8 mouse cellular contexts compared by ENCODE assay signal in genomic region chr11:50290486-50291225, GRCm38 (mm10). TPM values are rescaled to one million over a fixed set of nuclear protein-coding genes. Genes with fewer than 3 reads are reported as not detected.
DNase-seq lines count a peak whose midpoint lies in the region; ATAC-seq and TF ChIP-seq lines count a peak whose summit lies in the region.

No protein-coding gene starts in this region.

- TF ChIP-seq CTCF in C2C12 (IDR thresholded peaks at IDR 0.05; ENCODE audit: control insufficient read depth, insufficient read depth, insufficient read length) = no peak

- H3K27ac ChIP-seq in forebrain, embryonic 16.5 days (ENCODE audit: low read length) = peak overlapping the region; percentile 97; the same call in 1 of the 2 replicates
- peak overlapping the region; percentile 98 for H3K27ac ChIP-seq in limb, embryonic 12.5 days
- H3K27ac ChIP-seq in stomach, embryonic 14.5 days (ENCODE audit: low read length) = peak overlapping the region; percentile 99

- H3K4me1 ChIP-seq in forebrain, embryonic 16.5 days (replicated peaks; ENCODE audit: control insufficient read depth, insufficient read depth, low read length) = peaks cover 24% of the 10 kb centered on the region
- H3K4me1 ChIP-seq in limb, embryonic 12.5 days (replicated peaks) = peaks cover 18% of the 10 kb centered on the region; the same call in 1 of the 2 replicates
- H3K4me1 ChIP-seq in stomach, embryonic 14.5 days (ENCODE audit: control insufficient read depth, insufficient read depth, low read length) = peaks cover 7% of the 10 kb centered on the region; the same call in 1 of the 2 replicates

- H3K9ac ChIP-seq in forebrain, embryonic 16.5 days (replicated peaks; ENCODE audit: low read depth, low read length) = peak overlapping the region; percentile 96
- peak overlapping the region; percentile 99 for H3K9ac ChIP-seq in limb, embryonic 12.5 days (replicated peaks)
- peak overlapping the region; percentile 98 for H3K9ac ChIP-seq in stomach, embryonic 14.5 days (replicated peaks; ENCODE audit: low read depth, low read length)

- no peak for ATAC-seq in forebrain, embryonic 16.5 days
- no peak for ATAC-seq in limb, embryonic 12.5 days (ENCODE audit: insufficient number of reproducible peaks, insufficient read depth, low FRiP score, low TSS enrichment, low read depth)
- ATAC-seq in stomach, embryonic 14.5 days (ENCODE audit: insufficient number of reproducible peaks, insufficient read depth, low FRiP score, low read depth) = no peak

- H3K4me3 ChIP-seq in C2C12 (ENCODE audit: insufficient read depth, poor library complexity, severe bottlenecking) = peak overlapping the region; percentile 85
- peak overlapping the region; percentile 95 for H3K4me3 ChIP-seq in forebrain, embryonic 16.5 days (replicated peaks; ENCODE audit: low read length)
- peak overlapping the region; percentile 97 for H3K4me3 ChIP-seq in limb, embryonic 12.5 days (replicated peaks)
- H3K4me3 ChIP-seq in stomach, embryonic 14.5 days (ENCODE audit: low read depth, low read length) = peak overlapping the region; percentile 95

- H3K27me3 ChIP-seq in C2C12 (ENCODE audit: control insufficient read depth, insufficient read depth, insufficient read length) = no peaks in the 10 kb centered on the region
- H3K27me3 ChIP-seq in forebrain, embryonic 16.5 days (replicated peaks; ENCODE audit: control insufficient read depth, insufficient read depth, low read length) = no peaks in the 10 kb centered on the region
- no peaks in the 10 kb centered on the region for H3K27me3 ChIP-seq in limb, embryonic 12.5 days
- no peaks in the 10 kb centered on the region for H3K27me3 ChIP-seq in stomach, embryonic 14.5 days (ENCODE audit: control insufficient read depth, insufficient read depth, low read length)

- 9% methylated on average over 20 of the region's 20 CpGs for WGBS in forebrain, embryonic 16.5 days
- 6% methylated on average over 20 of the region's 20 CpGs for WGBS in limb, embryonic 12.5 days
- 13% methylated on average over 20 of the region's 20 CpGs for WGBS in stomach, embryonic 14.5 days

- peaks cover 69% of the 10 kb centered on the region for H3K36me3 ChIP-seq in C2C12 (ENCODE audit: control insufficient read depth, insufficient read depth)
- peaks cover 5% of the 10 kb centered on the region for H3K36me3 ChIP-seq in forebrain, embryonic 16.5 days (ENCODE audit: control insufficient read depth, insufficient read depth)
- H3K36me3 ChIP-seq in limb, embryonic 12.5 days = peaks cover 59% of the 10 kb centered on the region
- H3K36me3 ChIP-seq in stomach, embryonic 14.5 days (ENCODE audit: control insufficient read depth, insufficient read depth, low read length) = peaks cover 29% of the 10 kb centered on the region

- peaks cover 64% of the 10 kb centered on the region for H3K79me2 ChIP-seq in C2C12 (ENCODE audit: control insufficient read depth, insufficient read depth)

- no peaks in the 10 kb centered on the region for H3K9me3 ChIP-seq in forebrain, embryonic 16.5 days (ENCODE audit: control insufficient read depth, low read length)
- H3K9me3 ChIP-seq in limb, embryonic 12.5 days = no peaks in the 10 kb centered on the region
- H3K9me3 ChIP-seq in stomach, embryonic 14.5 days (ENCODE audit: control insufficient read depth, low read depth, low read length) = no peaks in the 10 kb centered on the region

- peak; percentile 34 for DNase-seq in adrenal gland, postnatal 14 days
- no peak for DNase-seq in adrenal gland, postnatal 4 days (ENCODE audit: low spot score in 2 of 2)
- DNase-seq in layer of hippocampus, postnatal 14 days (ENCODE audit: low spot score in 2 of 2) = no peak
- DNase-seq in spleen, postnatal 14 days (ENCODE audit: low spot score in 2 of 2) = no peak

- H3K4me2 ChIP-seq in forebrain, embryonic 16.5 days (ENCODE audit: low read length) = peak overlapping the region; percentile 89
- peak overlapping the region; percentile 72 for H3K4me2 ChIP-seq in limb, embryonic 12.5 days
- peak overlapping the region; percentile 84 for H3K4me2 ChIP-seq in stomach, embryonic 14.5 days (replicated peaks; ENCODE audit: low read depth, low read length)

- H3ac ChIP-seq in C2C12 (ENCODE audit: control insufficient read depth, insufficient read length, low read depth) = peak overlapping the region; percentile 20

- peaks cover 58% of the 10 kb centered on the region for H3K79me3 ChIP-seq in C2C12 (ENCODE audit: low read depth)

TF ChIP-seq in C2C12, 6 proteins besides CTCF, POLR2A, EP300 and RAD21:
- TF ChIP-seq CEBPB (IDR thresholded peaks at IDR 0.05; ENCODE audit: low read depth) (no peak), FOSL1 (IDR thresholded peaks at IDR 0.05; ENCODE audit: insufficient read depth, low read length, poor library complexity, severe bottlenecking) (no peak), MYOG (IDR thresholded peaks at IDR 0.05; ENCODE audit: control insufficient read depth, extremely low read depth, insufficient read length) (no peak)
TF ChIP-seq in C2C12: peak in this region for 0.

RNA-seq across cellular contexts. Expression of gene Maml1, which starts 1.5 kb away (rescaled TPM):
- 24.0 and 25.1 TPM in 2 replicates for total RNA-seq in adrenal gland, postnatal 14 days (2021)
- total RNA-seq in adrenal gland, postnatal 4 days (2021) = 10 to 100 TPM; 34.4 to 36.7 TPM
- 14.8 TPM for polyA plus RNA-seq in C2C12 (2012; fragmentation: generic; extraction: Trizol)
- 3.9 and 4.3 TPM in 2 replicates for polyA plus RNA-seq in forebrain, embryonic 16.5 days (2015; fragmentation: Nextera tagmentation; extraction: Ambion mirVana)
- polyA plus RNA-seq in limb, embryonic 12.5 days (2016; fragmentation: Nextera tagmentation; extraction: Ambion mirVana) = 9.0 and 10.4 TPM in 2 replicates
- polyA plus RNA-seq in stomach, embryonic 14.5 days (2014; fragmentation: Nextera tagmentation; extraction: Ambion mirVana) = 9.9 and 10.0 TPM in 2 replicates
- 10 to 100 TPM in 1 of 2 experiments, 1 to 10 TPM in 1; 9.6 to 10.5 TPM for total RNA-seq in layer of hippocampus, postnatal 14 days (2021)

RNA-seq across cellular contexts. Expression of gene Canx, which starts 34.8 kb away (rescaled TPM):
- total RNA-seq in adrenal gland, postnatal 14 days (2021) = 347 and 361 TPM in 2 replicates
- total RNA-seq in adrenal gland, postnatal 4 days (2021) = 100 to 1,000 TPM; 444 to 454 TPM
- 144 TPM for polyA plus RNA-seq in C2C12 (2012; fragmentation: generic; extraction: Trizol)
- polyA plus RNA-seq in forebrain, embryonic 16.5 days (2015; fragmentation: Nextera tagmentation; extraction: Ambion mirVana) = 273 and 290 TPM in 2 replicates
- polyA plus RNA-seq in limb, embryonic 12.5 days (2016; fragmentation: Nextera tagmentation; extraction: Ambion mirVana) = 292 and 313 TPM in 2 replicates
- 221 and 248 TPM in 2 replicates for polyA plus RNA-seq in stomach, embryonic 14.5 days (2014; fragmentation: Nextera tagmentation; extraction: Ambion mirVana)
- total RNA-seq in layer of hippocampus, postnatal 14 days (2021) = 100 to 1,000 TPM; 424 to 458 TPM

RNA-seq across cellular contexts. Expression of gene Ltc4s, which starts 52.2 kb away (rescaled TPM):
- 10.4 and 11.3 TPM in 2 replicates for total RNA-seq in adrenal gland, postnatal 14 days (2021)
- total RNA-seq in adrenal gland, postnatal 4 days (2021) = 1 to 10 TPM; 4.4 to 6.0 TPM
- 1.3 TPM for polyA plus RNA-seq in C2C12 (2012; fragmentation: generic; extraction: Trizol)
- polyA plus RNA-seq in forebrain, embryonic 16.5 days (2015; fragmentation: Nextera tagmentation; extraction: Ambion mirVana) = 1.6 TPM in 2 replicates
- 0.47 and 1.0 TPM in 2 replicates for polyA plus RNA-seq in limb, embryonic 12.5 days (2016; fragmentation: Nextera tagmentation; extraction: Ambion mirVana)
- polyA plus RNA-seq in stomach, embryonic 14.5 days (2014; fragmentation: Nextera tagmentation; extraction: Ambion mirVana) = 3.9 and 4.6 TPM in 2 replicates
- 10 to 100 TPM; 13.1 to 13.8 TPM for total RNA-seq in layer of hippocampus, postnatal 14 days (2021)
